Mouse (Mus musculus): ENCODE data around the gene Mink1.

DNA sequence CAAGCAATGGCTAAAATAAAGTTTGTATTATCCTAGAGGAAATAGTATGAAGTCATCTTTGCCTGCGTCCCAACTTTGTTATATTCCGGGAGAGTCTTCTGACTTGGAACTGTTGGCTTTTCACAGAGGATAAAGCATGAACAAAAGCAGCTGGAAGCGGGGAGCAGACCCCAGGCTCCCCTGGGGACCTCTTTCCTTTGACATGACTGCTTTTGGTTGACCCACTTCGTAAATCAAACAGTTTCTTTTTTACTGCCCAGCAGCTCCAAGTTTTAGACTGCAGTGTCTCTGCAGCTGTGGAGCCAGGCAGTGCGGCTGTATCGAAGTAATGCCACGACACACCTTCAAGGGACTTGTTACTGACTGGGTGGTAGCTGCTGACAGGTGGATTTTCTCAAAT is 3.9 kb downstream of the Mink1 start:
- no peak for TF ChIP-seq CTCF (IDR thresholded peaks at IDR 0.05; ENCODE audit: control insufficient read depth, insufficient read depth, low read length)
- no peak for TF ChIP-seq POLR2A (IDR thresholded peaks at IDR 0.05; ENCODE audit: borderline replicate concordance, control insufficient read depth, low read depth, low read length)

All from bone marrow, adult 2 months (tissue).